Mouse (Mus musculus) forelimb bud, embryonic 11.5 days (tissue): ENCODE measurements around the gene Farsb.
A peak's percentile ranks its signal among the peaks of the same experiment; 100 is the strongest.

Experiments
- DNase-seq: peaks from one replicate; pipeline ENCODE4 v3.0.0-alpha.2; 2012; ENCODE audit warnings: low read depth, low spot score

Farsb gene

DNA sequence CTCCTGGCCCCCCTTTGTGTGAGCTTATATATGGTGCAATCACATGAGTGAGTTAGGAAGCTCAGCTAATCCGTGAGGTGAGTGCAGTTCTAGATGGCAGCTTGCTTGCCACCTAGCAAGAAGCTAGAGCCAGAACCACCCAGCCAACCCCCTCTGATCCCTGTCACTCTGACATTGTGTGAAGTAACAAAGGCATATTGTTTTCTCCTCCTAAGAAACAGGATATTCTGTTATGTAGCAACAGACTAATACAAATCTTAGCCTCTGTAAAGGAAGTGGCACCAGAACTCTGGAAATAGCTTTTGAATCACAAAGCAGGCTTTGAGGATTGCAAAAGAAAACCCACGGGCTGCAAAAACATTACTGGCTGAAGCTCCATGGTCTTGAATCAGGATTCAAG is 4.3 kb downstream of the Farsb start:
- no peak for DNase-seq

GRCm38 (mm10) chr1:78483430-78483829 is 5.3 kb downstream of the Farsb start:
- no peak for DNase-seq

- DNase-seq, result no peak
These were observed 16.3 kb downstream of the Farsb start for GRCm38 (mm10) chr1:78472441-78472840.

DNA sequence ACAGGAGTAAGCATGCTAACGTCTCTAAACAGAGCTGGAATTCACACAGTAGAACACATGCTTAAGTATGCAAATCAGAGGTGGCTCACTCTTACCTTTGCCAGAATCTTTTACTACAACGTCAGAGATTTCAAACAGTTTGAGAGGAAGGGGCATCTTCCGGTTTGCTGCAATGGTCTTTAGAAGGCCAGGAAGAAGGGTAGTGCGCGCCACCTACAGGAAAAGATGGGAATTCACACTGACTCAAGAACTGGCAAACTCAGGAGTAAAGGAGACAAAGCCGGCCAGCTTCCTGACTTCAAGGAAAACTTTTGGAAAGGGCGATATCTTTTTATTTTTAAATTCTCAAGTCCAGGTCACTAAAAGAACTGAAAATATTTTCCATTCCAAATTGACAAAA is 34.0 kb downstream of the Farsb start:
- DNase-seq, result peak; percentile 63

DNA sequence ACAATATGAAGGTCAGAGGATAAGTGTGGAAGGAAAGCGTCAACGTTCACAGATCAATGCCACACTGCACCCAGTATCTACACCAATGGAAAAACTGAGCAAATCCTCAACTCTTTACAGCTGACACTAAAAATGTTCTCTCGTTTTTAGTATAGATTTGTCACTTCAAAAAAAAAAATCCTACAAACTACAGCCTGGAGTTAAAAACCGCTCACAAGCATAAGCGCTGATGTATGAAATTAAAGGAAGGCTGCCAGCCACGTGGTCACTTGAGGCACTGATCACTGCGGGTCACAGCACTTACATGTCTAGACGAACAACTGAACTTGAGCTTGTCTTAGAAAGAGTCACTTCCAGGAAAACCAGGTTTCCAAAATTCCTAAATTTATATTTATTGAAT is 34.8 kb downstream of the Farsb start:
- no peak for DNase-seq

GRCm38 (mm10) chr1:78452544-78452943 is 36.2 kb downstream of the Farsb start:
- no peak for DNase-seq

DNA sequence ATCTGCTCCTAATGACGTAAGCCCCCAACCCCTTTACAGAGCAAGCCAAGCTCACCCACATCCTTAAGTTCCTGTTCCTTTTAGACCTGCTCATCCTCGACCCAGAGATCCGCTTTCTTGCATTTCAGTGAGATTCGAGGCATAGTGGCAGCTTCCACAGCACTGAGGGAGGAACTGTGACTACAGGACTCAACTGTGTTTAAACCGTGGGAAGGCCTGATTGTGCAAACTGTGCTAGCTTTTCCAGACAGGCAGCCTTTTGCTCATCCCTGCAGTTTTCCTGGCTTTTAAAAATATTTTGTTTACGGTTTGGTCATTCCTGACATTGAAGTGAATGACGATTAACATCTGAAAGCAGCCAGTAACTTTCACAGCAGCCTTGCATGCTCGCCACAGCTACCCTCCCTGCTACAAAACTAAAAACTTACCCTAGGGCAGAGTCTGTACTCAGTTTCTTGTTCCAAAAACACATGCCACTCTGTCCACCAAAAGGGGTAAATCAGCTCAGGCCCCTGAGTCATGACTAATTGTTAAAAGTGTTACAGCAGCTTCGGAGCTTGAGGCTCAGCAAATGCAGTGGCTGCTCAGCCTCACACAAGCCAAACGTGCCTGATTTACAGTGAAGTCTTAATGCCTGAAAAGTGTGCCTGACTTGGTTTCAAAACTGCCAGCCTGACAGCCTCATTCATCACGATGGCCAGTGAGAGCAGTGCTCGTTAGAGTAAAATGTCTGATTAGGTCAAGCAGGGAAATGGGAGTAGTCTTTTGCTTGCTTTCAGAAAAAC is 37.4 kb downstream of the Farsb start:
- no peak for DNase-seq

DNA sequence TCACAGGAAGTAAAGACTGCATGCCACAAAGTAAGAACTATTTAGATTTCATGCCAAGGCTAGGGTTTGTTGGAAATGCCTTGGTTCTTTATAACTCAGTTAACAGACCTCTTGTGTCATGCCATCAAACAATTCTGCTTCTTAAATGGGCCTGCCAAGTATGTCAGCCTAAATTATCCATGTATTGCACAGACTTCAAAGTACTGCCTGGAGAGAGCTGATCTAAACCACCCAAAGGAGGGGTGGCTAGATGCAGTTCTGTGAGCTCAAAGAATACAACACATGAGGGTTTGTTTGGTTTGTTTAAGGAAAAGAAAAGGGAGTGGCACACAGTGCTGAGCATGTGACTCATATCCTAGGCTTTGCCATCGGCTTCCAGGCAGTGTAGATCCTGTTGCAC is 40.6 kb downstream of the Farsb start:
- DNase-seq, result no peak

- no peak for DNase-seq
These were observed 42.0 kb downstream of the Farsb start for GRCm38 (mm10) chr1:78446742-78447141.

GRCm38 (mm10) chr1:78446232-78446631 is 42.5 kb downstream of the Farsb start:
- no peak for DNase-seq

DNA sequence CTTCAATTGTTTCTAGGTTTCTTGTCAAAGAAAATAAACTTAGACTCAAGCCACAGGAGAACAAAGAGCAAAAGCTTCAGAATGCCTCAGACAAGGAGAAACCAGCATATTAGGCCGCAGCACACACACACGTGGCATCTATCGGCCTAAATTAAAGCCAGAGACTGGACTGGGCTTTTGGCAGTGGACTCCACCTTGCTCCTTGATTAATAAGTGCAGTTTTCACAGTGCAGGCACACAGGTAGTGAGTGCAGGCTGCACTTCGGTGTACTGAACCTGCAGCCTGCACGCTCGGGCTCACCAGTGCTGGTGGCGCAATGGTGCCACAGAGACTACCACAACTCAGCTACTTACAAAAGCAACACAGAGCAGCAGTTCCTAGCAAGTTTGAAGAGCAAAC is 45.6 kb downstream of the Farsb start:
- peak; percentile 62 for DNase-seq

GRCm38 (mm10) chr1:78440716-78441115 is 48.0 kb downstream of the Farsb start:
- DNase-seq, result no peak

DNA sequence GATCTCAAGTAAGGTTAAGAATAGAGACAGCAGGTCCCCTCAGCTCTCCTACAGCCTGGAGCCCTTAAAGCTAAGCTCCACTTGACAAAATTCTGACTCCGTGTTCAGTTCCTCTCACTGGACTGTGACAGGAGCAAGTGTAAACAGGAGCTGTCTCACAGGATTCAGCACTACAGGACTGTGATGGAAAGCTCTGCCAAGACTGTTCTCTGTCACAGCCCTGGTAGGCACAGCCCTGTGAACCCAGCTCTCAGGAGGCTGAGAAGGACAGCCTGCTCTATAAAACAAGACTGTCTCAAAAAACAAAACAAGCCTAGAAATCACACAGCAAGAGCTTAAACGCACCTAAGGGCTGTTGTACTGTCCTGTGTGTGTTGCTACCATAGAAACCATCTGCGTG is 51.5 kb downstream of the Farsb start:
- no peak for DNase-seq

DNA sequence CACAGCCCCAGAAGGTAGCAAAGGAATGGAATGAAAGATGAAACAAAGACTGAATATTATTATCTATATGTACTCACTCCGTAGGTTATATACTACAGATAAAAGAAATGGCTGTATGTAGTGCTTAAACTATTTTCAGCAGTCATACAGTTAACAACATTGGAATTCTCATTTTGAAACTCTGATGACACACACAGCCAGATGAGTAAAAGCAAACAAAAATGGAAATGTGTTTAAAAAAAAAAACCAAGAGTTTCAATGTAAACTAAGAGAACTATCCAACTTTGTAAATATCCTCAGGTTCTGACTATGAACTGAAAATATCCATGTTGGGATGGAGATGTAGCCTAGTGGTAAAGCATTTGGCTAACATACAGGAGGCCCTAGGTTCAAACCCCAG is 52.3 kb downstream of the Farsb start:
- DNase-seq, result no peak

GRCm38 (mm10) chr1:78435967-78436366 is 52.7 kb downstream of the Farsb start:
- no peak for DNase-seq

GRCm38 (mm10) chr1:78433472-78433871 is 55.2 kb downstream of the Farsb start:
- no peak for DNase-seq

- no peak for DNase-seq
These were observed 59.8 kb downstream of the Farsb start for GRCm38 (mm10) chr1:78428851-78429250.

DNA sequence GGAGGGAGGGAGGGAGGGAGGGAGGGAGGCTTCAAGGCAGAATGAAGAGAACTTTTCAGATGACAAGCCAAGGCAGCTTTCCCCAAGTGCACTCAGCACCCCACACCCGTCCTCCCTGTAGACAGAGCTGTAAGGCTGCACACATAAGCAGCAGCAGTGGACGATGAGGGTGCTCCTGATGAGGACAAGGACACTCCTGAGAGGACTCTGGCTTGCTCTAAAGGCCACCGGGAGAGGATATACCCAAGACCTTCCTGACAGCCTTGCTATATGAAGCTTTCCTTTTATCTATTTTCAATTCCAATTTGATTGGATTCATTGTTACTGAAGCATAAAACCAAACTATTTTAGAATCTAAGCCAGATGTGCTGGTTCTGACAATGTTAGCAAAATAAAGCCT is 61.9 kb downstream of the Farsb start:
- DNase-seq, result no peak

GRCm38 (mm10) chr1:78425793-78426700 is 62.6 kb downstream of the Farsb start:
- DNase-seq, result no peak

DNA sequence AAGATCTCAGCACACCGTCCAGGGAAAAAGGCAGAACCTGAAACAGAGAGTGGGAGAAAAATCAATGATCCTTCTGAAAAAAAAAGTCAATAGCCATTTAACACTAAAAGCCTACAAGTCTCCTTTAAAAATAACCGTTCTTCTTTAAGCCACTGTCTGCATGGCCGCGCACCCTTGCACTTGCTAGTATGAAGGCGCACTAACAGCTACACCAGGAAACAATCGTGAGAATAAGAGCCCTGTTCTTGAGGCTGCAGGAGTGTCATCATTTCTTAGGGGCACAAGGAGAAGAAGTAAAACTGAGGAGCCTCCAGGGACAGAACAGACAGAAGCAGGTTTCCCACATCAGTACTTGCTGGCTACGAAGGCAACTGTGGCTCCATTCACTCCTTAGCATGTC is 63.4 kb downstream of the Farsb start:
- DNase-seq, result no peak

GRCm38 (mm10) chr1:78424848-78425247 is 63.8 kb downstream of the Farsb start:
- no peak for DNase-seq

DNA sequence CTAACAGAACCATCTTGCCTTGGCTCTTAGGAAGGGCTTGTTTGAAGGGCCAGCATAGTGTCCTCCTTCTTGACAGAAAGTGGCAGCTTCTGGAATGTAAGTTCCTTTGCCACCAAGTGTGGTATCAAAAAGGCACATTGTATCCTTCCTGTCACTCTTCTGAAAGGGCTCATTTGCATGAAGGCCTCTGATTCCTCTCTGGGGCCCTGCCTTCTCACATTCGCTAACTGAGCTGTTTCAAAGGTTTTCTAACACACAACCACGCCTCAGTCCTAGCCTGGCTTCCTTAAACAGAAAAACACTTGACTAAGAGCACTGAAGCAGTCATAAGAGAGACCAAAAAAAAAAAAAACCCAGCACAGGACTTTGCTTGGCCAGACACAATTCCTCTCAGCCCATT is 66.1 kb downstream of the Farsb start:
- no peak for DNase-seq

DNA sequence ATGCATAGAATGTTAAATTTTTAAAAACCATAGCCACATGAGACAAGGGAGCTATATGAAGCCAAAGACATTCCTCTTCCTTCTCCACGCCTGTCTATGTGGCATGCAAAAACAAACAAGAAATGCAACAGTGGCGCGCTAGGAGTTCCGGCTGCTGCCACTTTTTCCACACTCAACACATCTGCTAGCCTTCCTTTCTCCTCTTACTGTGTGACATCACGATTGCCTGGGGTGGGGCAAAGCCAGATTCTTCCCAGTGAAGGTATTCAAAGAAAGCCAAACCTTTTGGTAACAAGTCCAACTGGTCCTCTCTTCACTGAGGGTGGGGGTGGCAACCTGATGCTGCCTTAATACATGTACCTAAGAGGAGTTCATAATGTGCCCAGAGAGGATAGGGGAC is 66.9 kb downstream of the Farsb start:
- DNase-seq, result no peak
